Mouse (Mus musculus) brain, embryonic 14.5 days (tissue): Measurements from ENCODE around the gene Grin2a.

Experiments
- CTCF ChIP-seq: fragments of 200-500 bp; IDR thresholded peaks from 2 replicates; pipeline ENCODE4 v1.5.1; 2012; ENCODE audit warnings: inconsistent platforms, mild to moderate bottlenecking, moderate library complexity, borderline replicate concordance; ENCODE audit not compliant: insufficient read depth, insufficient read length; ENCODE audit errors: extremely low read depth
- POLR2A ChIP-seq: fragments of 200-500 bp; IDR thresholded peaks from 2 replicates; pipeline ENCODE4 v1.6.1; 2012; ENCODE audit warnings: mild to moderate bottlenecking, inconsistent platforms, borderline replicate concordance; ENCODE audit not compliant: poor library complexity, insufficient read depth, insufficient read length, severe bottlenecking; ENCODE audit errors: extremely low read depth

DNA sequence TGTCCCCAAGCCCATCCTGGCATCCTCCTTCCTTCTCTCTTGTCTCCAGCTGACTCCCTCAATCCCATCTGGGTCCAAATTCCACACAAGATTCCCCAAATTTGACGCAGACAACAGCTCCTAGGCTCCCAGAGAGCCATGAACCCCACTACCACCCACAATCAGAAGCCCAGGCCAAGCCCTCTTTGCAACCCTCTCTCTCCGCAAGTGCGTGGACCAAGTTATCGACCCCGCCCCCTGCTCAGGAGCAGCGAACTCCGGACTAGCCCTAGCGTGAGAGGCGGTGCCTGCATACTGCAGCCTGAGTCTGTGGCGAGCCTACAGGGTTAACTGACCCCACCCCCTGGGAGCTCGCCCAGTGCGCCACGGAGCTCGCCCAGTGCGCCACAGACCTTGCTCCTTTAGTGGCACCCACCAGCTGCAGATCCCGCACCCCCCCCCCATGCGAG, 2.6 kb downstream of the Grin2a start:
- TF ChIP-seq CTCF = no peak
- TF ChIP-seq POLR2A = no peak
